Mouse (Mus musculus) layer of hippocampus, postnatal 10 days (tissue): ENCODE results near the gene Krt42. TPM values are rescaled to one million over a fixed set of nuclear protein-coding genes. Genes with fewer than 3 reads are reported as not detected.
A peak's percentile ranks its signal among the peaks of the same experiment; 100 is the strongest.
"Not testable (repeated sequence)": the region's sequence is repeated elsewhere in the genome, so short reads cannot be mapped to it uniquely, and the experiment has no call there.

ENCODE experiments used
- DNase-seq, 2 experiments: peaks; one replicate each; pipeline ENCODE4 v3.0.0; 2021; ENCODE audit warnings: low spot score in 2 of 2
- long read RNA-seq: library from polyadenylated mRNA; stranded (forward); transcript quantifications from one replicate; pipeline ENCODE4 v2.0.0, GENCODE M21; 2023
- total RNA-seq, 2 experiments: library from RNA; stranded (reverse); gene quantifications; 2 replicates each; pipeline ENCODE4 v1.2.3; 2021

The Krt42 gene
- total RNA-seq = not detected
- long read RNA-seq = 0 reads

DNA sequence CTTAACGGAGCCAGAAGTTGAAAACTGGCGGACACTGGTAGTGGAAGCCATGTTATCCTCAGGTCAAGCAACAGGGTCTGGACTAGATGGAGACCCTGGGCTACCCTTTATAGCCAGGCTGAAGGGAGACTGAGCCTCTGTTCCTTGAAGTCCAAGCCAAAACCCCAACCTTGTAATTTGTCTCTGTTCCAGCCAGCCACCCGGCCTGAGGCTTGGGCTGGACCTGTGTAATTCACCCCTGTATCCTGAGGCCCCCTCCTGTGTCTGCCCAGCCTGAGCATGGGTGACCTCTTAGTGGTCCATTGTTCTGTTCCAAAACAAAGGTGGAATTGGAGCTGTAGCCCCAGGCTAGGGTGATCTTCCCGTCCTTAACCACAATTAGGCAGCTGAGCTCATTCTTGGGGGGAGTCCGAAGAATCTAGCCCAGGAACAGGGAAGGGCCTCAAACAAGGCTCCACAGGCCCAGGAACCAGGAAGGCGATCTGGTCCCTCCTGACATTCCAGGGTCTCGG is at the start of gene Krt42:
Krt42 (minus strand) TSS at position 51 of the 512 bp plus-strand sequence.
- DNase-seq = no peak

- DNase-seq = no peak
These were observed 49.1 kb upstream of the Krt42 start for GRCm38 (mm10) chr11:100318529-100319451.

DNA sequence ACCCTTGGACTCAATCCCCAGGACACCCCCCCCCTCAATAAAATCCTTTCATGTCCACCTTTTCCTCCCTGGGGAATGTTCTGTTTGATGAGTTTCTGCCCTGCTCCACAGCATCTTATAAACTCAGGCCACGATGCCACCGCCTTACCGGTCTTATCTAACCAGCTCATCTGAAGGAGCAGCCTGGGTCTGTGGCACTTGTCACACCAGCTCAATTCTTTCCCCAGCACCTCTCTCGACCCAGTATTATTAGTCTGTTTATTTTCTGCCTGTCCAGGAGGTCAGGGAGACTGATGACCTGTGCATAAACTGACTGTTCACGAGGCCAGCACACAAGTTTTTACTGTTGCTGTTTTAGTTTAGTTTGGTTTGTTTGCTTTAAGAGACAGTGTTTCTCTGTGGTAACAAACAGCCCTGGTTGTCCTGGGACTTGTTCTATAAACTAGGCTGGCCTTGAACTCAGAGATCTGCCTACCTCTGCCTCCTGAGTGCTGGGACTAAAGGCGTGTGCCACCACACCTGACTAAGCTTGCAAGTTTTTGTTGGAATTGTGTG is 48.2 kb upstream of the Krt42 start:
- DNase-seq = no peak

GRCm38 (mm10) chr11:100315439-100315838 is 45.8 kb upstream of the Krt42 start:
- DNase-seq = no peak

- no peak for DNase-seq
These were observed 43.8 kb upstream of the Krt42 start for GRCm38 (mm10) chr11:100313424-100313823.

GRCm38 (mm10) chr11:100312096-100312679 is 42.5 kb upstream of the Krt42 start:
- DNase-seq = no peak

DNA sequence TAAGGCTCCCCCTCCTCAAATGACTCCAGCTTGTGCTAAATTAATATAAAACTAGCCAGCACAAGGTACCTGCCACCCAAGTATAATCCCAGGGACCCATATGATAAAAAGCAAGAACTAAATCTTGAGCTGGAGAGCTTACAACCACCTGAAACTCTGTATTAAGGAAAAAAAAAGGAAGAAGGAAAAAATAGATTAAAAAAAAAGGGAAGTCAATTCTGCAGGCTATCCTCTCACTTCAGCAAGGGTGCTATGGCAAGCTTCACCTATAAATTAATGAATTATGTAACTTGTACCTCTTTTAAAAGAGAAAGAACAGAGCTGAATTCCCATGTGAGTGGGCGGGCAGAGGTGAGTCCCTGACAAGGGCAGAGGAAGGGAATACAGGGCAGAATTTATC is 42.0 kb upstream of the Krt42 start:
- DNase-seq = no peak

GRCm38 (mm10) chr11:100308672-100309071 is 39.0 kb upstream of the Krt42 start:
- not testable (repeated sequence) for DNase-seq

GRCm38 (mm10) chr11:100307900-100308299 is 38.2 kb upstream of the Krt42 start:
- DNase-seq = no peak

DNA sequence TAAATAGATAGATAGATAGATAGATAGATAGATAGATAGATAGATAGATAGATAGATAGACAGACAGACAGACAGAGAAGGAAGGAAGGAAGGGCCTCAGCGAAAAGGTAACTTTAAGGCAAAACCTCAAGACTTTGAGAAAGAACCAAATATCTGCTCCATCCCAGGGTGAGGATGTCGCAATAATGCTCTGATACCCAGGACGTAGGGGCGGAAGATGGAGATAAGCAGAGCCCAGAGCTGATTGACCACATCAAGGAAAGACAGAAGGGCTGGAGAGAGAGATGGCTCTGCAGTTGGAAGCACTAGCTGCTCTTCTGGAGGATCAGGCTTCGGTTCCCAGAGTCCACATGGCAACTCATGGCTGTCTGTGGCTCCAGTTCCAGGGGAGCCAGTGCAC is 31.6 kb upstream of the Krt42 start:
- DNase-seq = no peak

DNA sequence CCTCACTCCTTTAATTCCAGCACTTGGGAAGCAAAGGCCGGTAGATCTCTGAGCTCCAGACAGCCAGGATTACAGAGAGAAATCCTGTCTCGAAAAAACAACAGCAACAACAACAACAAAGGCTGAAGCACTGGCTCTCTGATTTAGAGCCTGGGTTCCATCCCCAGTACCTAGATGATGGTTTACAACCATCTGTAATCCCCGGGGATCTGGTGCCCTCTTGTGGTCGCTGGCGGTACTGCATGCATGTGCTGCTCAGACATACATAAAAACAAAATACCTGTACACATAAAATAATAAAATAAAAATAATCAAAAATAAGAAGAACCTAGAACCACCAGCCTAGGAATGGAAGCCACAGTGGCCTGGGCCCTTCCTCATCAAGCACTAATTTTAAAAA is 30.6 kb upstream of the Krt42 start:
- DNase-seq = peak; percentile 64 to 69

DNA sequence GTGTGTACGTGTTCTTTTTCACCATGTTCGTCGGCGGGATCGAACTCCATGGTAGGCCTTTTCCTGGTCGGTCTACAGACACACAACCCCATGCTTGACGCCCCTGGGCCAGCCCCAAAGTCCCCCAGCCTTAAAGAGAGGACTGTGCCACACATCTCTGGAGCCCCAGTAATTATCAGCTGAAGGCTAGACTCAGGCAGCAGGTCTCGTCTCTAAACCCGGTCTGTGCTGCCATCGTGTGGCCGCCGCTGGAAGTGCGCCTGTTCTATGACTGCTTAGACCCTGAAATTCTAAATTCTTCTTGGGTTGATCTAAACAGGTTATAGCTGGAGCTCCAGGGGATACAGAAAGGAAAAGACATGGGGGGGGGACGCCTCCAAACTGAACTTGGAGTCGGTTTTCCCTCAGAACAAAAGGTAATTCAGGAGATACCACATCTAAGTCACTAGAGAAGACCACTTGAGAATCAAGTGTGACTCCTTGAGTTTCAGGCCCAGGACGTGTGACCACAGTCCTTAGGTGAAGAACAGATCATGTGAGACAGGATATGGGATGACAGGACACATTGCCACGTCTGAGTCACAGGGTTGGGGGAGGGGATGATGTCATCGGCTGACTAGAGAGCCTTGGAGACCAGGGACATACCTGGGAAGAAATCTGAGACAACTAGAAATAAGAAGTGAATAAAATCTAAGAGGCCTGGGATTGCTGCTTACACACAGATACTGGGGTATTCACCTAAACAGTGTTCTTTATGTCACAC is 28.8 kb upstream of the Krt42 start:
- DNase-seq = peak; percentile 91

- DNase-seq = peak in 1 of 2 experiments; percentile 16
These were observed 28.1 kb upstream of the Krt42 start for GRCm38 (mm10) chr11:100297801-100298200.

- peak; percentile 90 for DNase-seq
These were observed 25.6 kb upstream of the Krt42 start for GRCm38 (mm10) chr11:100295308-100295707.

DNA sequence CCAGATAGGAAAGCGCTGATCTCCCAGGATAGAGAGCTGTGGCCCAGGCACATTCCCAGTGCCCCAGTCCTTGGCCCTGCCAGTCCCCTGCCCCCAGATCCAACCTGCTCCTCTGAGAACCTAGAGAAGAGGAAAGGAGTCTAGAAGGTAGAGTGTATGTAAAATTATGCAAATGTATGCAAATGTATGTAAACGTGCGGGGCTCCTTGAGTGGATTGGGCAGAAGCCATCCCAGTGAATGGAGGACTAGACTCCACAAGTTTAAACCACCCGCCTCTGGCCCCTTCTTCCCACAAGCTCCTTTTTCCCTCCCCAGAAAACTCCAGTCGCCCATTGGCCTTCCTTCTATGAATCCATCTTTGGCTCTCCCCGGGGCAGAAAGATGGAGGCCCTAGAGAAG is 23.2 kb upstream of the Krt42 start:
- no peak for DNase-seq

- no peak for DNase-seq
These were observed 20.6 kb upstream of the Krt42 start for GRCm38 (mm10) chr11:100290235-100290634.

- DNase-seq = no peak
These were observed 19.3 kb upstream of the Krt42 start for GRCm38 (mm10) chr11:100288942-100289341.

DNA sequence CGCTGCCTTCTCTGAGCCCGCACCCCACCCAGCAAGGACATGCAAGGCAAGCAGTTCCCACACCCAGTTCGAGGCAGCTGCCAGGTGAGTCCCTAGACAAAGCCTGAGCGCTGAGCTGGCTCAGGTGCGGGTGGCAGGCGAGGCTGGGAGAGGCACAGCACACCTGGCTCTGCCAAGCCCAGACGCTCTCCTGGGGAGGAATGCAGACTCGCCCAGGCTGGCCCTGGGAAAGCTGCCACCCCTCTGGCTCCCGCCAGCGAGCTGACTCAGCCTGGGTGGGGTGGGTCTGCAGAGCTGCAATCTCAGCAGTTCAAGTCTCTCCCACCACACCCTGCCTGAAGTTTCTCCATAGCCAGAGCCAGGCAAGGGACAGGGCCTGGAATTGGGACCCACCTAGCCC is 17.4 kb upstream of the Krt42 start:
- peak in 1 of 2 experiments; percentile 25 for DNase-seq

DNA sequence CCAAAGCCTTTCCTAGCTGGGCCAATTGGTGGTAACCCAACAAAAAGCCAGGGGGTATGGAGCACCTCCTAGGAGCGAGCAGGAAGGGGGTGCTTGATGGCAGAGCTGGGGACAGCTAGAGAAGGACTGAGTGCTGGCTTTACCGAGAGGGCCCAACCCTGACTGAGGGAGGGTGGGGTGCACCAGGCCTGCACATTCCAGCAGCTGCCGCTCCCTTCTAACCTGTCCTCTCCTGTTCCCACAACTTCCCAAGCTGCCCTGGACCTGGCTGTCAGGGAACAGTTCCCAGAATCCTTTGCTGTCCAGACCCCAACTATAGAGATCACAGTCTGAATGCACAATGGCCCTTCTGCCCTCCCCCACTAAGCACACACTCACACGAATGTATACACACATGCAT is 15.3 kb upstream of the Krt42 start:
- DNase-seq = no peak

- DNase-seq = peak; percentile 76 to 84
These were observed 12.9 kb upstream of the Krt42 start for GRCm38 (mm10) chr11:100282549-100282948.
